Mouse (Mus musculus) lung, postnatal 0 days (tissue): ENCODE data around the gene Cygb.

Experiments
- CTCF ChIP-seq: IDR thresholded peaks from 2 replicates; pipeline ENCODE4 v1.5.1; 2016; ENCODE audit warnings: antibody characterized with exemption, mild to moderate bottlenecking
- EP300 ChIP-seq: IDR thresholded peaks from 2 replicates; pipeline ENCODE4 v1.6.1; 2016; ENCODE audit warnings: antibody characterized with exemption, mild to moderate bottlenecking, control low read depth

DNA sequence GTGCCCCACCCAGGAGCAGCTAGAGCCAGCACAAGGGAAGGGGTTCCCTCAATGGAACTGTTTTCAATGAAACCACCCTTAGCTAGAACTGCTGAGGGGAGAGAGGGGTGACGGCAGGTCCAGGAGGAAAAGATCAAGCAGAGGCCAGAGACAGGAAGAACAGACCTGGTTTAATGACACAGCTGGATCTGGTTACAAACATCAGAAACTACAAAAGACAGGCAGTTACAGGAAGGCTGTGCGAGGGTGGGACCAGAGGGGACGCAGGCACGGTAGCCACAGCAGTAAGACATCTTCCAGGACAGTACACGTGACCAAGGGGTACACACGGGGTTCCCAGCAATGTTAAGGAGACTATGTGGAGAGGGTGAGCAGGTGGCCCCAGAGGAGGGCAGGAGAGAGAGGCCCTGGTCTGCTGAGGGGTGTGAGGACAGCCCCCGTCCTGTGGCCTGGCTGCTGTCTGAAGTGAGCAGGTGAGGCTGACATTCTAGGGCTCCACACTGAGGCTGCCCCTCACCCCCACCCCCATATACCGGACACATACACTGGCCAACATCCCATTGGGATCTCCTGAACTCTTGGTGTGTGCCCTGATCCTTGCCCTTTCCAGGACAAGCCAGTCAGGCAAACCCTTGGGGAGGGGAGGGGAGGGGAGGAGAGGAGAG, 8.5 kb downstream of the Cygb start:
- TF ChIP-seq CTCF (no peak), EP300 (no peak)
